Mouse (Mus musculus) stomach, postnatal 0 days (tissue): ENCODE data around the gene Lrrc45.

ENCODE experiments used
- CTCF ChIP-seq: IDR thresholded peaks from 2 replicates; pipeline ENCODE4 v1.5.1; 2016; ENCODE audit warnings: antibody characterized with exemption, low read depth, mild to moderate bottlenecking, moderate library complexity
- EP300 ChIP-seq: optimal IDR thresholded peaks from 2 replicates; pipeline ENCODE3; 2016; ENCODE audit warnings: antibody characterized with exemption

DNA sequence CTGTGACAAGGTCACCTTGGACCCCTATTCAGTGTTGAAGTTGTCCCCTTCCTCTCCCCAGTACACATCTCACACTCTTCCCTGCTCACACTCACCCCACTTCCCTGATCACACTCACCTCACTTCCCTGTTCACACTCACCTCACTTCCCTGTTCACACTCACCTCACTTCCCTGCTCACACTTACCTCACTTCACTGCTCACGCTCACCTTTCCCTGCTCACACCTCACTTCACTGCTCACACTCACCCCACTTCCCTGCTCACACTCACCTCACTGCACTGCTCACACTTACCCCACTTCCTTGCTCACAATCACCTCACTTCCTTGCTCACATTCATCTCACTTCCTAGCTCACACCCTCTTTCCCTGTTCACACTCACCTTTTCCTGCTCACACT, 17.7 kb downstream of the Lrrc45 start:
- TF ChIP-seq CTCF (no peak), EP300 (no peak)
